Mouse (Mus musculus): Measurements from ENCODE around the gene Tssk1.

The Tssk1 gene

GRCm38 (mm10) chr16:17898462-17898861, 4.4 kb downstream of the Tssk1 start, which contains the start of the genes Dgcr2 and Tssk2:
Gene Dgcr2, minus strand, starts transcription at chr16:17898562.
Gene Tssk2, plus strand, starts transcription at chr16:17898637.
- no peak for DNase-seq (ENCODE audit: low read depth, low spot score)

DNA sequence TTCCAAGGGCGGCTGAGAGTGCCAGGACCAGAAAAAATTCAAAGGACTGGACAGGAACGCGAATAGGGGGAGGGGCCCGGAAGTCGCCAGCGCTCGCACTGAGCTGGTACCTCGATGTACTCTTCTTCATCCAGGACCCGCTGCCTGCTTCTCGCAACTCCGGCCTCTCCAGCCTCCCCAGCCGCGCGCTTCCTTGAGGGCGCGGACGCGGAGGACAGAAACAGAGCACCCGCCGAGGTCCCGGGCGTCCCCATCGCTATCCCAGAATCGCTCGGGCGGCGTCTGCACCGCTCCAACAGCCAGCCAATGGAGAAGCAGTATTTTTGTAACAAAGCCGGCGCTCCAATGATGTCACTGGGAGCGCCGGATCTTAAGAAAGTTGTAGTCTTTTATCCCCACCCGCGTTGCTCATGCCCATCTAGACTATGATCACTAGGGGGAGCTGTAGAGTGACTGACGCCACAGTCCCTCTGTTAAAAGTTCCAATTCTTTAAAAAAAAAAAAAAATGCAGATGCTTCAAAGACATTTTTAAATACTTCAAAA, 17.1 kb downstream of the Tssk1 start, which contains the start of gene Ess2:
TSS of gene Ess2 (minus strand) at position 297 of the 544 bp plus-strand sequence.
- peak; percentile 91 for DNase-seq (ENCODE audit: low read depth, low spot score)

GRCm38 (mm10) chr16:17914307-17915249, 20.6 kb downstream of the Tssk1 start, which contains the start of gene Gsc2:
Gene Gsc2, minus strand, starts transcription at chr16:17915059.
- DNase-seq (ENCODE audit: low read depth, low spot score), result no peak

- DNase-seq (ENCODE audit: low read depth, low spot score), result peak; percentile 76
Measured at GRCm38 (mm10) chr16:17920586-17920985, 26.6 kb downstream of the Tssk1 start.

DNA sequence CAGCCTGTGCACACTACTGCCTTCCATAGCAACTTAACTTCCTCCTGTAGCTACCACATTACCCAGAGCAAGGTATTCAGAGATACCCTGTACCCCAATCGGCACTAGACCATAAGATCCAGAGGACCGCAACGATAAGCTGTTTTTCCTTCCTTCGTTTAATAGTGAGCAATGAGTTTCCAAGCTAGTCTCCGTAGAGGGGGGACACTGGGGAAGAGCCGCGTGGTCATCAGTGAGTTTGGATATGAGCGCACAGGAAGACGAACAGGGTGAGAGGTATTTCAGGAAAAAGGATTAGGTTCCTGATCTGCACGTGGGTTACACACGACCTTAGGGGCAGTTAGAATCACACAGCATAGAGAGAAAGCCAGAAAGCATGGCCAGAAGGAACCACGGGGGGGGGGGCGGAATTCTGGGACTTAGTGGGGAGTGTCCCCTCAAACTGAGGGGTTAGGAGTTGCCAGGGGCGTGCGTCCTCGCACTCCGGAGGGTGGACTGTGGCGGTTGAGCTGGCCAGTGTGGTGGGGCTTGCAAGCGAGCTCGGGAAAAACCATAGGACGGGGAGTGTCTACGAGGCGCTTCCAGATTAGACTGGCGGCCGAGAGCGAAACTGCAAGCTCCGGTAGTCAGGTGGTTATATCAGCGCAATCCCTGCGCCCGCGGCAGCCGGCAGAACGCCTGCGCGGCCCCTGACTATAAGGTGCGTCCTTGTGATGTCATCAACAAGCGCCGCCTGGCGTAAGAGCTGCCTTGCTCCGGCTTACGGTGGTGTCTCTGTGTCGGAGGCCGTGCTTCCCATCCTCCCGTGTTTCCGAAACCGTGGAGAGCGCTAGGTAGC, 27.5 kb downstream of the Tssk1 start:
- DNase-seq (ENCODE audit: low read depth, low spot score), result peak; percentile 89

GRCm38 (mm10) chr16:17922163-17922538, 28.1 kb downstream of the Tssk1 start:
- DNase-seq (ENCODE audit: low read depth, low spot score), result no peak

DNA sequence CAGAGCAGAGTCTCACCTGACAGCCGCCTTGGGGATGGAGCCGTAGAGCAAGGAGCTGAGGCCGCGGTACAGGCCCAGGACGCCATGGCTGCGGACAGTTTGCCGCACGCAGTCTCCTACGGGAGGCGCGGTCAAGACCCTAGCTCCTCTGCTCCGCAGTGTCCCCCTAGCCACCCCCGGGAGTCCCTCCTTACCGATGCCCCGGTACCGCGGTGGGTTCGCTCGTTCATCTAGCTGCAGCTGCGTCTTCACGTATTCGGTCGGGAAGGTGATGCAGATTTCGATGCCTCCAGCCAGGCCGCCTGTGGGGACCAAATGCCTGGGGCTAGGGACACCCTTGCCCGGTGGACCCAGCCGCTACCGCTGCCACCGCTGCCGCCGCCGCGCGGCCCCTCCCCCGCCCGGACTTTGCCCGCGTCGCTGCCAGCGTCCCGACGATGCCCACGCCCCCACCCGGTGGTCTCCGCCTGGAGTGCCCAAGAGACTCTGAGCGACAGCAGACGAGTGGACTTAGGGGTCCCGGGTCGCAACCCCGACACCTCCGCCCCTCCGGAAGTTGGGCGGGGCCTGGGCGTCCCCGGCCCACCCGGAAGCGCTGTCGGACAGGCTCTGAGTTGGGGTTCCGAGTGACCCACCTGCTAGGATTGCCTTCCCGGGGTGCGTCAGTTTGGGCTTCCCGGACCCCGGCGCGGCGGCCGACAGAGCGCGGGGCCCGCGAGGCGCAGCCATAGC, 33.5 kb downstream of the Tssk1 start:
- DNase-seq (ENCODE audit: low read depth, low spot score), result no peak

- DNase-seq (ENCODE audit: low read depth, low spot score), result no peak
Measured at GRCm38 (mm10) chr16:17928087-17928580, 34.1 kb downstream of the Tssk1 start, which contains the start of gene Slc25a1. Gene Slc25a1, minus strand, starts transcription at chr16:17928219.

DNA sequence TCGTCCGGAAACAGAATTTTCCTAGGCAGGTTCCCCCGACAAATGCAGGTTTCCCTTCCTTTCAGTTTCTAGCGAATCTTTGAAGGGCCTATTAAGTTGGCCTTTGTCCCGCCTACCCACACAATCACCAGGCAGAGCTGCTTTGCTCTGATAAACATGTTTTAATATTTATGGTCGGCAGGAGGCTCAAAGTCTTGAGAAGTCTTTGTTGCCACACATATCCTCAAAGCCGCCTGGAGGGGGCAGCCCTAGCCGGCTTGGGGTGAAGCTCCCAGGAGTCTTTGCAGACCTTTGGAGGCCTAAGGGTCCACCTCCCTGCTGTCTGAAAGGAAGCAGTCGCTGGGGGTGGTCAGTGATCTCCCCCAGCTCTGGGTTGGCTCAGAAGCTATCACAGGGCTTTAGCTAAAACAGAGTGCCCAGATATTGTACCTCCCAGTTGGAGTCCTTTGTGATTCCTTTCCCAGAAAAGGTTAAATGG, 34.6 kb downstream of the Tssk1 start:
- no peak for DNase-seq (ENCODE audit: low read depth, low spot score)

DNA sequence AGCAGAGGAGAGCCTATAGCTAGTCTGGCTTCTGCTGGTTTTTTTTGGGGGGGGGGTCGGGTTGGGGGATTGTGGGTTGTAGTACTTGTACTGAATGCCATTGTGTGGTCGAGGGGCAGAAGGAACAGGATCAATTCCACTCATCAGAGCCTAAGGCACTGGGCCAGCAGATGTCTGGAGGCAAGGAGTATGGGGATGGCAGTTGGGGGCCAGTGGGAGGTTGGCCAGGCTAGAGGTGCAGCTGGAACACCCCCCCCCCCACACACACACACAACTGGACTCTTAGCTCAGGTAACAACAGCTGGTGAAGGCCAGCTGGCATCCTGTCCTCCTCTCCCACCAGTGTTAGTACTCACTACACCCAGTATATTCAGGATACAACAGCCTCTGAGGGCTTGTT, 35.2 kb downstream of the Tssk1 start:
- DNase-seq (ENCODE audit: low read depth, low spot score), result no peak

DNA sequence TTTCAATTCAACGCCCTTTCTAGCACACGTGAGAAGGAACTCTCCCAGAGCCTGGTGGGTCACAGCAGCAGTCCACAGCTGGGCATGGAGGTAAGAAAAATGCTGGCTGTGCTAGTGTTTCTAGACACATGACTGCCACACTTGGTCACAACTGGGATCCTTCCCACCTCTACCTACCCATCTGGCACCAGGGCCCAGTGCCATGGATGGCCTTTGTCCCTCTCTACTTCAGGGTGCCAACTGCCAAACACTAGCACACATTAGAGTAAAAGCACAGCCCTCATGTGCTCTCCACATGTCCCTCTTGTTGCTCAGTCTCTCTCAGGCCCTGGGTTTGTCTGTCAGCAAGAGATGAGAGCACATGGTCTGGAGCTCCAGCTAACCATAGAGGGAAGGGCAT, 35.6 kb downstream of the Tssk1 start:
- no peak for DNase-seq (ENCODE audit: low read depth, low spot score)

GRCm38 (mm10) chr16:17931906-17932460, 38.0 kb downstream of the Tssk1 start:
- DNase-seq (ENCODE audit: low read depth, low spot score), result no peak

DNA sequence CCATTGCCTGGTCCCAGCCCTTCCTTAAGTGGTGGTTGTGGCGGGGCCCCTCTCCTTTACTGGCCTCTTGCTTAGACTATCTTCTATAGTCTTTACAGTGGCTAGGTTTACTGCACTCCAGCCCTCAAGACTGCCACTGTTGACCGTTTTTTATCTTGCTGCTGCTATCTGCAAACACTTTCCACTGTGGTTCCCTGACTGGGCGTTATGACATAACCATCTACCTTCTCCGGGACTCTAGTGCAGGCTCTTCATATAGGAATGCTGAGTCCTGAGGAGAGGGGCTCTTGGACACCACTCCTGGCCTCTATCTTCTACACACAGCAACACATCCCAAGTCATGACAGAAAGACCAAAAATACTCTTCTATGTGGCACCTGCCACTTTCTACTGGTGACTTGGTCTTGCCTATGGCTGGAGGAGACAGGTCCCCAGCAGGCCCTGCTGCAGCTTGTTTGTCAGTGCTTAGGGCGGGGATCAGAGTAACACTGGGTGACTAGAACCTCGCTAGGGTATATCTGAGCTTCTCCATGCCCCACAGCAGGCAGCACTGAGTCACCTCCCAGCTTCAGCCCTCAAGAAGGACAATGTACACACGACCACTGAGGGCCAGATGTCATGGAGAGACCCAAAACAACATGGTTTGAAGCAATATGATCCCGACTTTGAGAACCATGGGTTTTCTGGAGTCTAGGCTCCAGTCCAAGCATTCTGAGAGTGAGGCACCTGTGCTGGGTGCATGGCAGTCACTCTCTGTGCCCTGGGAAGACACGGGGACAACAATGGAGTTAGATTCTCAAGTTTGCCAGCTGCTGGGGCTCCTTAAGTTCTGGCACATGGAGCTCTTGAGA, 39.8 kb downstream of the Tssk1 start:
- DNase-seq (ENCODE audit: low read depth, low spot score), result no peak

DNA sequence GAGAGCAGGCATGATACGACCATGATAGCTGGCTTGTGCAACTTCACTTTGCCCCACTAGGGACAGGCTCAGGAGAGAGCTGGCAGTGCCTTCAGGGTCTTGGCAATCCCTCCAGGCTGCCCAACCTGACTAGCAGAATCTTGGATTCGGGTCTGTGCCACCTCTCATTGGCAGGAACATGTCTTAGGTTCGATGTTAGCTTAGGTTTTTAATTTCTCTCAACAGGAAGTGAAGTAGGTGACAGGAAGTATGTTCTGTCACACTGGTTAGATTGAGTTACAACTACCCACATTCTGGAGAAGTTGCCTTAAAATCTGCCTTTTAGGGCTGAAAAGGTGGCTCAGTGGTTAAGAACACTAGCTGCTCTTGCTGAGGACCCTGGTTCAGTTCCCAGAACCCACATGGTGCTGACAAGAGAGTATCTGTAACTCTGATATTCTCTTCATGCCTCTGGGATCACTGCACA, 40.5 kb downstream of the Tssk1 start:
- no peak for DNase-seq (ENCODE audit: low read depth, low spot score)

- DNase-seq (ENCODE audit: low read depth, low spot score), result no peak
Measured at GRCm38 (mm10) chr16:17936776-17937175, 42.8 kb downstream of the Tssk1 start.

DNA sequence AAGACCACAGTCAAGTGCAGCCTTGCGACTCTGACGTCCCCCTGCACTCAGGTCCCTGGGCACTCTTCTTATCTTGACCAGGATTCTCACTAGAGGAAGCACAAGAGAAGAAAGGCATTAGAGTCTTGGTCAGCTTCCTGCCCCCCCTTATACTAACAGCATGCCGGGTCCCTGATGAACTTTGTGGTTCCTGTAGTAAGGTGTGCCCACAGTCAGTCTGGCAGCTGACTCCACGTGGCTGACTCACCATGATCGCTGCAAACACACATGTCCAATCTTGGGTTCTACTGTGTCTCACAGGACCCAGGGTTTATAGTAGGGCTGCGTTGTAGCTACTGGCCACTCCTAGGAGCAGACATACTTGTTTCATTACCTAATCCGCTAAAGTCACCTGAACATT, 44.2 kb downstream of the Tssk1 start:
- DNase-seq (ENCODE audit: low read depth, low spot score), result no peak

DNA sequence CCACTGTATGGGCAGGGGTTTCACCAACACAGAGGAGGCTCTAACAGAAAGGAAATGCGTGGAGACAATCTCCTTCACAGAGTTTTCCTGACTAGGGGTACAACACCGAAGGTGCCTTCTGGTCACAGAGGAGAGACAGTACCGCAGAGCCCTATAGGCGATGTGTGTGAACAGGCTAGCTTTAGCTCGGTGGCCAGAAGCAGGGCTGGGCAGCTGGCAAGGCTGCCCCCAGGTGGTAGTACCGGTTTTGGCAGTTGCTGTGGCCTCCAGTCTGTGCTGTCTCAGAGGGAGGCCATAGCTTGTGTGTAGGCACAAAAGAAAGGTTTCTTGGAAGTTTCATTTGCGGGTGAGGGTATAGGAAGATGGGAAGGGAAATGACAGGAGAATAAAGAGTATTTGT, 44.8 kb downstream of the Tssk1 start:
- DNase-seq (ENCODE audit: low read depth, low spot score), result no peak

GRCm38 (mm10) chr16:17939255-17939751, 45.3 kb downstream of the Tssk1 start:
- no peak for DNase-seq (ENCODE audit: low read depth, low spot score)

DNA sequence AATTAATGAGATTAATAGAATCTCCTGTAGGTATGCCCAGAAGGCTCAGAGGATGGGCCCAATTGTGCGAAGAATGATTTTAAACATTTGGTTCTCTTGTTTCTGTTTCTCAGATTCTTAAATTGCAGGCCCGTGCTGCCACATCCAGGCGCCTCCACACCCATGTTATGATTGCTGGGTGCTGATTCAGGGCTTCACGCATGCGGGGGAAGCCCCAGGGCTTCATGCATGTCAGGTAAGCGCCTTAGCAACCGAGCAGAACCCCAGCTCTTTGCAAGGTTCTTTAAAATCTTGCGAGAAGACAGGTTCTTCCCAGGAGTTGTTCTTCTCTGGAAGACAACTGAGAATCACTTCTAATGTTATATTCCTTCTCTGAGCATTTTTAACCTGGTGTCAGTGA, 49.4 kb downstream of the Tssk1 start:
- DNase-seq (ENCODE audit: low read depth, low spot score), result no peak

Measured in retina, postnatal 7 days (tissue).